1 mouse cellular context compared by ENCODE assay signal in the genomic region with DNA sequence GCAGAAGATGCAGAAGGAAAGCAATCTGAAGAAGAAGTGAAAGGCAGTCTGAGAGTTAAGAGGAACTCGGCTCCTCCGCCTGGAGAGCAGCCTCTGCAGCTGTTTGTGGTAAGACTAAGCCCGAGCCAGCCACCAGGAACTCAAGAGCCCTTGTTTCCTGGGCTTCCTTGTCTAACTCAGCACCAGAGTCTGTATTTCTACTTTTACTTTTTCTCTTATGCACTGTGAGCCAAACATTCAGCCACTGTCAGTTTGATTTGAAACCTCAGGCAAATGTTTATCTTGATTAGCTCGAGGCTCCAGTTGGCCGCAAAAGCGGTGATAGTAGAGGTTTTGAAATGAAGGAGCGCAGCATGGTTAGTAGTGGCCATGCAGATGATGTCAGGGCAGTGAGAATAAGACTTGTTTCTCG.
TF ChIP-seq lines count a peak whose summit lies in the region.

No protein-coding gene starts in this region.

TF ChIP-seq in MEL, 35 proteins besides CTCF, POLR2A, EP300 and RAD21 (continued from another document):
- TF ChIP-seq TCF12 (IDR thresholded peaks at IDR 0.05; ENCODE audit: low read depth, low read length) = peak; percentile 82
- peak; percentile 32; the same call in 1 of the 2 replicates for TF ChIP-seq TAL1 (IDR thresholded peaks at IDR 0.05; ENCODE audit: low read length)
- peak; percentile 76 for TF ChIP-seq GATA1 (IDR thresholded peaks at IDR 0.05; ENCODE audit: low read depth, low read length)
- TF ChIP-seq NRF1 (IDR thresholded peaks at IDR 0.05; ENCODE audit: insufficient read depth, low read depth, low read length, poor library complexity, severe bottlenecking) = no peak
- TF ChIP-seq MAZ (IDR thresholded peaks at IDR 0.05; ENCODE audit: low read depth, low read length) = no peak
- peak; percentile 87 for TF ChIP-seq RCOR1 (IDR thresholded peaks at IDR 0.05; ENCODE audit: low read depth, low read length)
- no peak for TF ChIP-seq POLR2AphosphoS2 (IDR thresholded peaks at IDR 0.05; ENCODE audit: low read length)
